Mouse (Mus musculus) myocyte (in vitro differentiated cells): ENCODE measurements around the gene Creld2. TPM values are rescaled to one million over a fixed set of nuclear protein-coding genes. Genes with fewer than 3 reads are reported as not detected.

Source experiments
- H3K27me3 ChIP-seq: one replicate; pipeline ENCODE4 v1.6.1; 2011; ENCODE audit not compliant: control insufficient read depth, insufficient read depth, insufficient read length
- H3K36me3 ChIP-seq: one replicate; pipeline ENCODE4 v1.6.1; 2011; ENCODE audit not compliant: control insufficient read depth, insufficient read depth
- H3K4me2 ChIP-seq: one replicate; pipeline ENCODE4 v1.6.1; 2011; ENCODE audit warnings: low read depth, control low read depth
- H3K4me3 ChIP-seq: one replicate; pipeline ENCODE4 v1.5.1; 2011; ENCODE audit warnings: mild to moderate bottlenecking, control low read depth, moderate library complexity
- H3K79me2 ChIP-seq: one replicate; pipeline ENCODE4 v1.6.1; 2011; ENCODE audit not compliant: control insufficient read depth, insufficient read depth
- H3ac ChIP-seq: one replicate; pipeline ENCODE4 v1.6.1; 2011; ENCODE audit not compliant: control insufficient read depth, insufficient read length
- CEBPB ChIP-seq: IDR thresholded peaks from 2 replicates; pipeline ENCODE4 v1.6.1; 2011; ENCODE audit warnings: mild to moderate bottlenecking, moderate library complexity; ENCODE audit not compliant: poor library complexity, insufficient read depth, severe bottlenecking
- E2F4 ChIP-seq: IDR thresholded peaks from one replicate; pipeline ENCODE4 v1.6.1; 2011; ENCODE audit warnings: mild to moderate bottlenecking, control low read depth, moderate library complexity; ENCODE audit not compliant: insufficient read depth
- MAX ChIP-seq: IDR thresholded peaks from one replicate; pipeline ENCODE4 v1.6.1; 2011; ENCODE audit warnings: low read depth, mild to moderate bottlenecking, control low read depth
- MYOD1 ChIP-seq, 3 experiments: IDR thresholded peaks; one replicate each; pipeline ENCODE4 v1.6.1; 2011; ENCODE audit warnings: control low read depth in 2 of 3, low read depth in 2 of 3, mild to moderate bottlenecking in 2 of 3, moderate library complexity in 1 of 3; ENCODE audit not compliant: insufficient read length in 2 of 3, control insufficient read depth in 1 of 3
- MYOG ChIP-seq, 3 experiments: IDR thresholded peaks; one replicate each; pipeline ENCODE4 v1.6.1; 2011; ENCODE audit warnings: control low read depth in 2 of 3, low read depth in 2 of 3, mild to moderate bottlenecking in 2 of 3; ENCODE audit not compliant: insufficient read length in 2 of 3, control insufficient read depth in 1 of 3, insufficient read depth in 1 of 3
- POLR2A ChIP-seq: IDR thresholded peaks from one replicate; pipeline ENCODE4 v1.6.1; 2011; ENCODE audit warnings: low read depth, mild to moderate bottlenecking, control low read depth, moderate library complexity; ENCODE audit not compliant: insufficient read length
- POLR2AphosphoS2 ChIP-seq: IDR thresholded peaks from one replicate; pipeline ENCODE4 v1.6.1; 2011; ENCODE audit warnings: low read depth, control low read depth; ENCODE audit not compliant: insufficient read length
- REST ChIP-seq: IDR thresholded peaks from one replicate; pipeline ENCODE4 v1.6.1; 2011; ENCODE audit warnings: mild to moderate bottlenecking, control low read depth, moderate library complexity; ENCODE audit not compliant: insufficient read depth, insufficient read length
- SRF ChIP-seq: IDR thresholded peaks from one replicate; pipeline ENCODE4 v1.6.1; 2011; ENCODE audit warnings: low read depth; ENCODE audit not compliant: control insufficient read depth, insufficient read length
- TCF12 ChIP-seq: IDR thresholded peaks from one replicate; pipeline ENCODE4 v1.6.1; 2011; ENCODE audit warnings: mild to moderate bottlenecking, control low read depth; ENCODE audit not compliant: poor library complexity, insufficient read depth, severe bottlenecking
- TCF3 ChIP-seq: IDR thresholded peaks from one replicate; pipeline ENCODE4 v1.6.1; 2011; ENCODE audit warnings: low read depth, control low read depth; ENCODE audit not compliant: insufficient read length
- USF1 ChIP-seq: IDR thresholded peaks from one replicate; pipeline ENCODE4 v1.6.1; 2011; ENCODE audit warnings: low read depth, mild to moderate bottlenecking, control low read depth, moderate library complexity
- polyA plus RNA-seq: library from polyadenylated mRNA; unstranded; fragments of >200 nt; fragmentation: generic; extraction: Trizol; gene quantifications from one replicate; pipeline ENCODE4 v1.2.1, GENCODE M21; 2012; ENCODE audit warnings: missing spikeins

Gene Creld2
- polyA plus RNA-seq, 1 experiment = 49.3 TPM

DNA sequence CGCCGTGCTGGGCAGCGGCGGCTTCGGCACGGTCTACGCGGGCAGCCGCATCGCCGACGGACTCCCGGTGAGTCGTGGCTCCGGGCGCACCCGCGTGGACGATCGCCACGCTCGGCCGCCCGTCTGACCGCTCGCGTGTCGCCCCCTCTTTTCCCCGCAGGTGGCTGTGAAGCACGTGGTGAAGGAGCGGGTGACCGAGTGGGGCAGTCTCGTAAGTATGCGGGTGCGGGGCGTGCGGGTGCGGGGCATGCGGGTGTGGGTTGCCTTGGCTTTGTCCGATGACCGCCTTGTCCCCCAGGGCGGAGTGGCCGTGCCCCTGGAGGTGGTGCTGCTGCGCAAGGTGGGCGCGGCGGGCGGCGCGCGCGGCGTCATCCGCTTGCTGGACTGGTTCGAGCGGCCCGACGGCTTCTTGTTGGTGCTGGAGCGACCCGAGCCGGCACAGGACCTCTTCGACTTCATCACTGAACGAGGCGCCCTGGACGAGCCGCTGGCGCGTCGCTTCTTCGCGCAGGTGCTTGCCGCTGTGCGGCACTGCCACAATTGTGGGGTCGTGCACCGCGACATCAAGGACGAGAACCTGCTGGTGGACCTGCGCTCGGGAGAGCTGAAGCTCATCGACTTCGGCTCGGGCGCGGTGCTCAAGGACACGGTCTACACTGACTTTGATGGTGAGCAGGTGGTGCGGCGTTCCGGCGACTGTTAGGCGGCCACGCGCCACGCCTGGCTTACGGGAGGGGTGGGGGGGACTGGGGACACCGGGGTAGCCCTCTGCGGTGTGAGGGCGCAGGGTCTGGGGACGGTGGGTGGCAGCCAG, 43.6 kb downstream of the Creld2 start:
- Histone ChIP-seq H3K79me2 (peaks cover 12% of the 10 kb centered on the region), H3K4me3 (peak overlapping the region; percentile 51), H3ac (peak overlapping the region; percentile 65), H3K36me3 (peaks cover 10% of the 10 kb centered on the region), H3K27me3 (no peaks in the 10 kb centered on the region), H3K4me2 (peak overlapping the region; percentile 98)
- peak in 1 of 3 experiments; percentile 24 for TF ChIP-seq MYOD1 (IDR thresholded peaks at IDR 0.05; ENCODE audit: control insufficient read depth in 1 of 3, insufficient read length in 2 of 3, low read depth in 2 of 3)
- TF ChIP-seq MYOG (IDR thresholded peaks at IDR 0.05; ENCODE audit: control insufficient read depth in 1 of 3, insufficient read depth in 1 of 3, insufficient read length in 2 of 3, low read depth in 2 of 3) = peak in 1 of 3 experiments; percentile 2
- no peak for TF ChIP-seq USF1
- peak; percentile 11 for TF ChIP-seq POLR2AphosphoS2

DNA sequence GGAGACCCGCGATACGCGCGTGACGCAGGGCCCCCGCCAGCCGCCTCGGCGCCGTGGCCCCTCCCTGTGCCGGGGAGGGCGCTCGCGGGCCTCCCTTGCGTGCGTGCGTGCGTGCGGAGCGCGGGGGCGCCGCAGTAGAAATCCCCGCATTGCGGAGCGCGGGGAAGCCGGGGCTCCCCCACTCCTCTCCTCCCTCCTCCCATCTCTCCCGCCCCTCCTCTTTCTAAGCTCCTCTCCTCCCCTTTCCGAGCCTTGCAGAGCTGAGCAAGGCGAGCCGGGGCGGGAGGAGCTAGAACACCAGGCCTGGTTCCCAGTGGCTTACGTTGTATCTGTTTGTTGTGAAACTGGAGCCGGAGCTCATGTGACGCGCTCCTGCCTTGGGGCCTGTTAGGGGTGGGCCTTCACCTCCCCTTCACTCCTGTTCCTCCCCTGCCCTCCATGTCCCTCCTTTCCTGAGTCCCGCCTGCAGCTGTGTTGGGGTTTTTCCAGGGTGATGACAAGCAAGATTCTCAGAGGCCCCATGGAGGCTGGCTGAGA, 44.3 kb downstream of the Creld2 start:
- peak overlapping the region; percentile 65 for H3ac ChIP-seq

DNA sequence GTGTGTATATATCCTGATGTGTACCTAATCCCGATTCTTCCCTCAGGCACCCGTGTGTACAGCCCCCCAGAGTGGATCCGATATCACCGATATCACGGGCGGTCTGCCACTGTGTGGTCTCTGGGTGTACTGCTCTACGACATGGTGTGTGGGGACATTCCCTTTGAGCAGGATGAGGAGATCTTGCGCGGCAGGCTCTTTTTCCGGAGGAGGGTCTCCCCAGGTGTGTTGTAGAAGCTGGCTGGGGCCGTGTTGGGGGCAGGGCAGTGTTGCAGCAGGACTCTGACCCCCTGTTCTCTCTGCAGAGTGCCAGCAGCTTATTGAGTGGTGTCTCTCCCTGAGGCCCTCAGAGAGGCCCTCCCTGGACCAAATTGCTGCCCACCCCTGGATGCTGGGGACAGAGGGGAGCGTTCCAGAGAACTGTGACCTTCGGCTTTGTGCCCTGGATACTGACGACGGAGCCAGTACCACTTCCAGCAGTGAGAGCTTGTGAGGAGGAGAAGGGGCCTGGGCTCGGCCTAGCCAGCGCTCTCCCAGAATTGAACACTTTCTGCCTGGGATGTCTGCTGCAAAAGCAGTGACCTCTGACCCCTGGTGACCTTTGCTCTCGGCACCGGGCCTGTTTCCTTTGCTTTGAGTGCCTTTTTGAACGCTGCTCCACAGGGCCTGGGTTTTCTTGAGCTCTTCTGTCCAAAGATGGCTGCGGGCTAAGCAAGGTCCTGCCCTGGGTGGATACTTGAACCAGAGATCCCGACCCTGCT, 45.0 kb downstream of the Creld2 start:
- peak overlapping the region; percentile 98 for H3K4me2 ChIP-seq
- H3K79me2 ChIP-seq = peaks cover 12% of the 10 kb centered on the region
- H3K36me3 ChIP-seq = peaks cover 10% of the 10 kb centered on the region
- H3K27me3 ChIP-seq = no peaks in the 10 kb centered on the region
- peak overlapping the region; percentile 51 for H3K4me3 ChIP-seq
- H3ac ChIP-seq = no peak overlapping the region
- TF ChIP-seq POLR2AphosphoS2 = no peak
- no peak for TF ChIP-seq E2F4
- TF ChIP-seq SRF = no peak
- no peak for TF ChIP-seq MYOD1 (IDR thresholded peaks at IDR 0.05; ENCODE audit: control insufficient read depth in 1 of 3, insufficient read length in 2 of 3, low read depth in 2 of 3)
- no peak for TF ChIP-seq CEBPB
- TF ChIP-seq USF1 = no peak
- TF ChIP-seq TCF3 = no peak
- TF ChIP-seq MAX = no peak
- no peak for TF ChIP-seq TCF12

More for the DNA sequence above, 44.3 kb downstream of the Creld2 start:
- Histone ChIP-seq H3K4me2 (peak overlapping the region; percentile 98), H3K4me3 (peak overlapping the region; percentile 51), H3K36me3 (peaks cover 10% of the 10 kb centered on the region), H3K27me3 (no peaks in the 10 kb centered on the region), H3K79me2 (peaks cover 12% of the 10 kb centered on the region)
- TF ChIP-seq MAX = no peak
- TF ChIP-seq REST = no peak
- 0 out of 2 replicates have a peak, but pooled peaks have one; percentile 4 for TF ChIP-seq CEBPB
- TF ChIP-seq SRF = no peak
- TF ChIP-seq TCF12 = peak; percentile 48
- TF ChIP-seq MYOG (IDR thresholded peaks at IDR 0.05; ENCODE audit: control insufficient read depth in 1 of 3, insufficient read depth in 1 of 3, insufficient read length in 2 of 3, low read depth in 2 of 3) = peak in 2 of 3 experiments; percentile 70 to 80
- no peak for TF ChIP-seq E2F4
- TF ChIP-seq USF1 = peak; percentile 87
- peak; percentile 83 to 91 (median 87) for TF ChIP-seq MYOD1 (IDR thresholded peaks at IDR 0.05; ENCODE audit: control insufficient read depth in 1 of 3, insufficient read length in 2 of 3, low read depth in 2 of 3)
- peak; percentile 43 for TF ChIP-seq POLR2A
- TF ChIP-seq POLR2AphosphoS2 = peak; percentile 1
- TF ChIP-seq TCF3 = no peak

GRCm38 (mm10) chr15:88865061-88865460, 45.6 kb downstream of the Creld2 start:
- peak overlapping the region; percentile 51 for H3K4me3 ChIP-seq
- TF ChIP-seq MYOG (IDR thresholded peaks at IDR 0.05; ENCODE audit: control insufficient read depth in 1 of 3, insufficient read depth in 1 of 3, insufficient read length in 2 of 3, low read depth in 2 of 3) (no peak), REST (no peak), MAX (no peak), POLR2AphosphoS2 (no peak), USF1 (no peak), TCF3 (no peak), SRF (no peak), CEBPB (no peak), E2F4 (no peak), POLR2A (no peak), TCF12 (no peak), MYOD1 (IDR thresholded peaks at IDR 0.05; ENCODE audit: control insufficient read depth in 1 of 3, insufficient read length in 2 of 3, low read depth in 2 of 3) (no peak)
- H3K79me2 ChIP-seq = peaks cover 12% of the 10 kb centered on the region

More at GRCm38 (mm10) chr15:88865061-88865460, 45.6 kb downstream of the Creld2 start:
- H3ac ChIP-seq = no peak overlapping the region
- H3K36me3 ChIP-seq = peaks cover 10% of the 10 kb centered on the region
- no peaks in the 10 kb centered on the region for H3K27me3 ChIP-seq
- H3K4me2 ChIP-seq = no peak overlapping the region
